Mouse (Mus musculus): Measurements from ENCODE around the gene Elovl3. TPM values are rescaled to one million over a fixed set of nuclear protein-coding genes. Genes with fewer than 3 reads are reported as not detected.

Gene Elovl3
- polyA plus RNA-seq, 1 experiment from 2014 or later, result not detected

DNA sequence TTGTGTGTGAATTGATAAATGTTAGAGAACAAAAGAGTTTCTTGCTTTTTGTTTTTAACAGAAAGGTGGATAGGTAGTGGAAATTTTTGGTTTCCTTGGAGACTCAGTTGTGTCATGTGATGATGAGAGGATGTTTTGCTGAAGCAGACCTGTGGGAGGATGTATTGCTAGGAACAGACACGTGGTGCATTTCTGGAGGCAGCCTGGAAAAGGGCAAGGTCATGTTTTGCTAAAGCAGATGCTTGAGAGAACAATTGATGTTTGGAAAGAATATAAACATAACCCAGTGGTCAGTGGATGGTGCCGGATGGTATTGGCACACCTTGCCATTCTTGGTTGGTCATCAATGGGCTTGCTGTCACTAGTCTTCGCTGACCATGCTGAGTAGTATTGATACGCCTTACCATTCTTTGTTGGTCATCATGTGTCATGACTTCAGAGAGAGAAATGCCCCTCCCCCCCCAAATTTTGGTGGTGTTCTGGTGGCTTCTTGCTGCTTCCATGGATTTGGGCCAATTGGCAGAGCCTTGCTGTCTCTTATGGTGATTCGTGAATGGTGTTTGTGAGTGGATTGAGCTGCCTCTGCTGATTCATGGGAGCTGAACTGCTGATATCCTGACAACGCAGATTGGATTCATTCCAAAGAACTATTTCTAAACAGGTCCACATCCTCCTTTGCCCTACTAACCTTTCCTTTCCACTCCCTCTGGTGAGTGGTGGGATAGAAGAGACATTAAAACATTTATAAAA is 28.1 kb upstream of the Elovl3 start:
- DNase-seq (ENCODE audit: low spot score), result no peak
- Histone ChIP-seq H3K27me3 (replicated peaks; ENCODE audit: control insufficient read depth, insufficient read depth, low read length) (no peaks in the 10 kb centered on the region), H3K9me3 (replicated peaks; ENCODE audit: control insufficient read depth, low read length) (no peaks in the 10 kb centered on the region), H3K27ac (ENCODE audit: low read depth, low read length) (no peak overlapping the region), H3K4me3 (ENCODE audit: low read depth, low read length) (no peak overlapping the region), H3K4me1 (ENCODE audit: control insufficient read depth, insufficient read depth, low read length) (no peaks in the 10 kb centered on the region), H3K9ac (ENCODE audit: low read length) (no peak overlapping the region), H3K36me3 (ENCODE audit: control insufficient read depth, insufficient read depth, low read length) (no peaks in the 10 kb centered on the region), H3K4me2 (ENCODE audit: low read length) (no peak overlapping the region)
- ATAC-seq, result no peak
- WGBS, result 89% methylated on average over 6 of the region's 6 CpGs

DNA sequence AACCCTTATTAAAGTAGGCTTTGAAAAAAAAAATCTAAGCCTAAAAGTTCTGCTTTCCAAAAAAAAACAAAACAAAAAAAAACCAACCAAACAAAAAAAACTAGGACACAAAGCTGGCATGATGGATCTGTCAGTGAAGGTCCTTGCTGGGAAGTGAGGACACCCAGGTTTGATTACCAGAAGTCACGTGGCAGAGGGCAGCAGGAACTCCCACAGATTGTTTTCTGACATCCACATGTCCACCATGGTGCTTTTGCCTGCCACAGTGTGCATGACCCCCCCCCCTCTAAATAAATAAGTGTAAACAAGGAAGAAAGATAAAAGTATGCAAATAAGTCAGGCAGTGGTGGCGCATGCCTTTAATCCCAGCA is 27.5 kb upstream of the Elovl3 start:
- Histone ChIP-seq H3K4me1 (ENCODE audit: control insufficient read depth, insufficient read depth, low read length) (no peaks in the 10 kb centered on the region), H3K27me3 (replicated peaks; ENCODE audit: control insufficient read depth, insufficient read depth, low read length) (no peaks in the 10 kb centered on the region), H3K27ac (ENCODE audit: low read depth, low read length) (no peak overlapping the region), H3K4me3 (ENCODE audit: low read depth, low read length) (no peak overlapping the region), H3K36me3 (ENCODE audit: control insufficient read depth, insufficient read depth, low read length) (no peaks in the 10 kb centered on the region), H3K9me3 (replicated peaks; ENCODE audit: control insufficient read depth, low read length) (no peaks in the 10 kb centered on the region), H3K4me2 (ENCODE audit: low read length) (no peak overlapping the region), H3K9ac (ENCODE audit: low read length) (no peak overlapping the region)
- 79% methylated on average over 2 of the region's 2 CpGs for WGBS
- no peak for ATAC-seq
- no peak for DNase-seq (ENCODE audit: low spot score)

GRCm38 (mm10) chr19:46110214-46110613 is 21.5 kb upstream of the Elovl3 start:
- DNase-seq (ENCODE audit: low spot score) (no peak), ATAC-seq (no peak)
- Histone ChIP-seq H3K27me3 (replicated peaks; ENCODE audit: control insufficient read depth, insufficient read depth, low read length) (no peaks in the 10 kb centered on the region), H3K9me3 (replicated peaks; ENCODE audit: control insufficient read depth, low read length) (no peaks in the 10 kb centered on the region), H3K4me2 (ENCODE audit: low read length) (no peak overlapping the region), H3K9ac (ENCODE audit: low read length) (no peak overlapping the region), H3K36me3 (ENCODE audit: control insufficient read depth, insufficient read depth, low read length) (no peaks in the 10 kb centered on the region), H3K27ac (ENCODE audit: low read depth, low read length) (no peak overlapping the region), H3K4me1 (ENCODE audit: control insufficient read depth, insufficient read depth, low read length) (no peaks in the 10 kb centered on the region), H3K4me3 (ENCODE audit: low read depth, low read length) (no peak overlapping the region)
- WGBS, result 49% methylated on average over 2 of the region's 2 CpGs

- WGBS, result 87% methylated on average over 5 of the region's 5 CpGs
Measured at GRCm38 (mm10) chr19:46110781-46111180, 20.9 kb upstream of the Elovl3 start.

DNA sequence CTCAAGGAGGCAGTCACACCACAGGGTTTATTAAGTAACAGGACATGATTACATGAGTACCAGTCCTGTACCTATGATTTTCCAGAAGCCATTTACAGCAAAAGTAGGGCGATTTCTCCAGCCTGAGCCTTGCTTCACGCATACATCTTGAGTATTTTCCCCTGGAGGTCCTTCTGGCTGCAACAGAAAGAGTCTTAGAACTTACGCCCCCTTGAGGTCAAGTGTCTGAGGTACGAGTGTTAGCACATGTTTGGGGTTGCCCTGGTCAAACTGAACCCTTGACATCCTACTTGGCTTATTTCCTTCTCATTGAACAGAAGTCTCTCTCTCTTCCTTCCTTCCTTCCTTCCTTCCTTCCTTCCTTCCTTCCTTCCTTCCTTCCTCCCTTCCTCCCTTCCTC is 17.1 kb upstream of the Elovl3 start:
- Histone ChIP-seq H3K9me3 (replicated peaks; ENCODE audit: control insufficient read depth, low read length) (no peaks in the 10 kb centered on the region), H3K4me2 (ENCODE audit: low read length) (no peak overlapping the region), H3K27me3 (replicated peaks; ENCODE audit: control insufficient read depth, insufficient read depth, low read length) (no peaks in the 10 kb centered on the region), H3K4me3 (ENCODE audit: low read depth, low read length) (no peak overlapping the region), H3K27ac (ENCODE audit: low read depth, low read length) (no peak overlapping the region), H3K36me3 (ENCODE audit: control insufficient read depth, insufficient read depth, low read length) (no peaks in the 10 kb centered on the region), H3K9ac (ENCODE audit: low read length) (no peak overlapping the region), H3K4me1 (ENCODE audit: control insufficient read depth, insufficient read depth, low read length) (no peaks in the 10 kb centered on the region)
- 56% methylated on average over 4 of the region's 4 CpGs for WGBS
- DNase-seq (ENCODE audit: low spot score) (no peak), ATAC-seq (no peak)

More at GRCm38 (mm10) chr19:46110781-46111180, 20.9 kb upstream of the Elovl3 start:
- Histone ChIP-seq H3K4me3 (ENCODE audit: low read depth, low read length) (no peak overlapping the region), H3K9me3 (replicated peaks; ENCODE audit: control insufficient read depth, low read length) (no peaks in the 10 kb centered on the region), H3K36me3 (ENCODE audit: control insufficient read depth, insufficient read depth, low read length) (no peaks in the 10 kb centered on the region), H3K9ac (ENCODE audit: low read length) (no peak overlapping the region), H3K27me3 (replicated peaks; ENCODE audit: control insufficient read depth, insufficient read depth, low read length) (no peaks in the 10 kb centered on the region), H3K27ac (ENCODE audit: low read depth, low read length) (no peak overlapping the region), H3K4me2 (ENCODE audit: low read length) (no peak overlapping the region), H3K4me1 (ENCODE audit: control insufficient read depth, insufficient read depth, low read length) (no peaks in the 10 kb centered on the region)
- no peak for ATAC-seq
- DNase-seq (ENCODE audit: low spot score), result no peak

DNA sequence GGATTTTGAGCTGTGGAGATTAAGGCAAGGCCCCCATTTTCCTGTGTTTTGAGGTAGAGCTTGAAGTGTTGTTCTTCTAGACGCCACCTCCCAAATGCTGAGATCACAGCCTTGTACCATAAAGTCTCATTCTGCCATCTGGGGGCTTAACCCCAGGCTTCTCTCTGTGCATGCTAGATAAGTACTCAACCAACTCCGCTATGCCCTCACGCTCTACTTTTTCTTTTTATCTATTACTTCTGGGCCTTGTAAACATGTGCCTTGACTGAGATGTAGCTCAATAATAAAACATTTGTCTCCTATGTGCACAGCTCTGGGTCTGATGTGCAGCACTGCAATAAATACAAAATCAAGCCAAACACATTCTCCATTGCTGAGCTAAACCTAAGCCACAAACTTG is 12.2 kb upstream of the Elovl3 start:
- Histone ChIP-seq H3K27me3 (replicated peaks; ENCODE audit: control insufficient read depth, insufficient read depth, low read length) (no peaks in the 10 kb centered on the region), H3K9ac (ENCODE audit: low read length) (no peak overlapping the region), H3K4me3 (ENCODE audit: low read depth, low read length) (no peak overlapping the region), H3K4me2 (ENCODE audit: low read length) (no peak overlapping the region), H3K36me3 (ENCODE audit: control insufficient read depth, insufficient read depth, low read length) (no peaks in the 10 kb centered on the region), H3K27ac (ENCODE audit: low read depth, low read length) (no peak overlapping the region), H3K9me3 (replicated peaks; ENCODE audit: control insufficient read depth, low read length) (no peaks in the 10 kb centered on the region), H3K4me1 (ENCODE audit: control insufficient read depth, insufficient read depth, low read length) (no peaks in the 10 kb centered on the region)
- WGBS, result 91% methylated on average over 3 of the region's 3 CpGs
- ATAC-seq (no peak), DNase-seq (ENCODE audit: low spot score) (no peak)

DNA sequence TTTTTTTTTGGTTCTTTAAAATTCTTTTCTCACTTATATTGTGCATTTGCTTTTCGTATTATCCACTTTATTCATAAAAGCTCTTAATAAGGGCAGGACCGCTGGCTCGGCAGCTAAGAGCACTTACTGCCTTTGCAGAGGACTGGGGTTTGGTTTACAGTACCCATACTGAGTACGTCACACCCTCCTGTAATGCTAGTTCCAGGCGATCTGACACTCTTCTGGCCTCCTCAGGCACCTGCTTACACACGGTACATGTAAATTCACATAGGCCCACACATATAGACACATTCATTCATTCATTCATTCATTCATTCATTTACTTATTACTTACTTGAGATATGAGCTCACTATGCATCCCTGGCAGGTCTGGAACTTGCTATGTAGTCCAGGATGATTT is 10.8 kb upstream of the Elovl3 start:
- H3K4me2 ChIP-seq (ENCODE audit: low read length), result no peak overlapping the region
- no peak for DNase-seq (ENCODE audit: low spot score)
- H3K9me3 ChIP-seq (replicated peaks; ENCODE audit: control insufficient read depth, low read length), result no peaks in the 10 kb centered on the region
- no peak overlapping the region for H3K9ac ChIP-seq (ENCODE audit: low read length)
- no peak for ATAC-seq
- 75% methylated on average over 6 of the region's 6 CpGs for WGBS
- H3K27me3 ChIP-seq (replicated peaks; ENCODE audit: control insufficient read depth, insufficient read depth, low read length), result no peaks in the 10 kb centered on the region
- H3K4me3 ChIP-seq (ENCODE audit: low read depth, low read length), result no peak overlapping the region
- H3K36me3 ChIP-seq (ENCODE audit: control insufficient read depth, insufficient read depth, low read length), result no peaks in the 10 kb centered on the region
- H3K27ac ChIP-seq (ENCODE audit: low read depth, low read length), result no peak overlapping the region
- no peaks in the 10 kb centered on the region for H3K4me1 ChIP-seq (ENCODE audit: control insufficient read depth, insufficient read depth, low read length)

DNA sequence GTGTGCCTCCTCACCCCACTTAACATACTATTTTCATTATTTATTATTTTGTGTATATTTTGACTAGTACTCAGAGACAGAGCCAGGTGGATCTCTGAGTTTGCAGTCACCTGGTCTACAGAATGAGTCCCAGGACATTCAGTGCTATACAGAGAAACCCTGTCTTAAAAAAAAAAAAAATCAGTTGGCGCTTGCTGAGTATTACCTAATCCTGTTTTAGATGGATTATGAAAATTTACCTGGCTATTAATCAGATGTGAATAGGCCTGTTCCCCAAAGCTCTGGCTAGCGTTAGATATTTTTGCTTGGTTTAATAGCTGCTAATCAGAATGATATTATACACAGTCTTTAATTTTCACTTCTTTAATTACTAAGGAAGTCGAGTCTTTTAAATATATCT is 7.8 kb upstream of the Elovl3 start:
- no peak overlapping the region for H3K4me2 ChIP-seq (ENCODE audit: low read length)
- WGBS, result 84% methylated on average over 3 of the region's 3 CpGs

GRCm38 (mm10) chr19:46124651-46125050 is 7.0 kb upstream of the Elovl3 start:
- no peak overlapping the region for H3K4me2 ChIP-seq (ENCODE audit: low read length)
- no peaks in the 10 kb centered on the region for H3K9me3 ChIP-seq (replicated peaks; ENCODE audit: control insufficient read depth, low read length)
- no peak for ATAC-seq
- no peak for DNase-seq (ENCODE audit: low spot score)
- no peak overlapping the region for H3K9ac ChIP-seq (ENCODE audit: low read length)
- H3K27ac ChIP-seq (ENCODE audit: low read depth, low read length), result no peak overlapping the region
- H3K36me3 ChIP-seq (ENCODE audit: control insufficient read depth, insufficient read depth, low read length), result no peaks in the 10 kb centered on the region
- H3K4me3 ChIP-seq (ENCODE audit: low read depth, low read length), result no peak overlapping the region
- H3K4me1 ChIP-seq (ENCODE audit: control insufficient read depth, insufficient read depth, low read length), result no peaks in the 10 kb centered on the region
- no peaks in the 10 kb centered on the region for H3K27me3 ChIP-seq (replicated peaks; ENCODE audit: control insufficient read depth, insufficient read depth, low read length)

More for the DNA sequence above, 7.8 kb upstream of the Elovl3 start:
- ATAC-seq, result no peak
- Histone ChIP-seq H3K9me3 (replicated peaks; ENCODE audit: control insufficient read depth, low read length) (no peaks in the 10 kb centered on the region), H3K4me1 (ENCODE audit: control insufficient read depth, insufficient read depth, low read length) (no peaks in the 10 kb centered on the region), H3K27ac (ENCODE audit: low read depth, low read length) (no peak overlapping the region), H3K27me3 (replicated peaks; ENCODE audit: control insufficient read depth, insufficient read depth, low read length) (no peaks in the 10 kb centered on the region), H3K4me3 (ENCODE audit: low read depth, low read length) (no peak overlapping the region), H3K9ac (ENCODE audit: low read length) (no peak overlapping the region), H3K36me3 (ENCODE audit: control insufficient read depth, insufficient read depth, low read length) (no peaks in the 10 kb centered on the region)
- DNase-seq (ENCODE audit: low spot score), result no peak

Data from forebrain, embryonic 14.5 days (tissue).